Mouse (Mus musculus) CH12.LX (cell line): ENCODE data around the gene Atp7b.

Experiments
- CHD1 ChIP-seq: IDR thresholded peaks from 2 replicates; pipeline ENCODE4 v1.6.1; 2012; ENCODE audit warnings: low read depth, low read length, improper control_type of control experiment, inconsistent platforms
- CTCF ChIP-seq, 2 experiments: IDR thresholded peaks in 1 of 2; conservative IDR thresholded peaks in 1 of 2; 2 replicates each; pipeline ENCODE4 v1.5.1; 2011 to 2012; ENCODE audit warnings: low read depth in 2 of 2, low read length in 2 of 2, improper control_type of control experiment in 1 of 2, inconsistent platforms in 1 of 2, mild to moderate bottlenecking in 1 of 2, moderate library complexity in 1 of 2
- GABPA ChIP-seq: IDR thresholded peaks from 2 replicates; pipeline ENCODE4 v1.6.1; 2012; ENCODE audit warnings: low read depth, low read length, improper control_type of control experiment, inconsistent platforms; ENCODE audit not compliant: insufficient replicate concordance
- MAFK ChIP-seq: IDR thresholded peaks from 2 replicates; pipeline ENCODE4 v1.6.1; 2011; ENCODE audit warnings: low read length, improper control_type of control experiment; ENCODE audit not compliant: insufficient replicate concordance
- MYC ChIP-seq: IDR thresholded peaks from 2 replicates; pipeline ENCODE4 v1.6.1; 2011; ENCODE audit warnings: low read depth, mild to moderate bottlenecking, improper control_type of control experiment, low read length
- NRF1 ChIP-seq: IDR thresholded peaks from 2 replicates; pipeline ENCODE4 v1.6.1; 2014; ENCODE audit warnings: low read depth, mild to moderate bottlenecking, inconsistent platforms, low read length, improper control_type of control experiment, moderate library complexity
- POLR2A ChIP-seq: IDR thresholded peaks from 2 replicates; pipeline ENCODE4 v1.6.1; 2011; ENCODE audit warnings: low read depth, mild to moderate bottlenecking, improper control_type of control experiment, low read length
- ZMIZ1 ChIP-seq: IDR thresholded peaks from 2 replicates; pipeline ENCODE4 v1.6.1; 2012; ENCODE audit warnings: low read depth, mild to moderate bottlenecking, inconsistent platforms, low read length, improper control_type of control experiment

DNA sequence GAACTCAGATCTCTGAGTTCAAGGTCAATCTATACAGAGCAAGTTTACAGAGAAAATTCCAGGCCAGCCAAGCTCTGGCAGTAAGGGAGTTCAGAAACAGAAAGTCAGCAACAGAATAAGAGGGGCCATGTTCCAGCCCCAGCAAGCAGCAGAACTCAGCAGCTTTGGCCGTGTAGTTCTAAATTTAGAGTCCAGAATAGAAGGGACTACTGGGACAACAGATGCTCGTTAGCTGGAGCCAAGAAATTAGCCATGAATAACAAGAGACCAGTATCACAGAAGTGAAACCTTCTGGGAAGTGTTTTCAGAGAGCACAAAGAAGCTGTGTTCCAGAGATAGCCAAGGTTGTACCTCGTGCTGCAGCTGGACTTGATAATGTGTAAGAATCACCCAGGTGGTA lies 50.7 kb downstream of the Atp7b start:
- TF ChIP-seq ZMIZ1 (no peak), CHD1 (no peak), NRF1 (no peak), POLR2A (no peak), CTCF (conservative IDR thresholded peaks at IDR 0.05 in 1 of 2, IDR thresholded peaks at IDR 0.05 in 1 of 2; ENCODE audit: low read depth in 2 of 2, low read length in 2 of 2) (no peak), GABPA (no peak), MAFK (no peak), MYC (no peak)
